Mouse (Mus musculus) embryo, embryonic 11 days (tissue): ENCODE measurements at regions not wholly inside any gene's neighbourhood (a gene's known extent, or its start where the extent isn't known, plus 50 kb on each side); places are given as distances from the start of the nearest gene placed in this dataset.
"Not testable (repeated sequence)": the region's sequence is repeated elsewhere in the genome, so short reads cannot be mapped to it uniquely, and the experiment has no call there.

Source experiments
- DNase-seq: peaks from one replicate; pipeline ENCODE4 v3.0.0-alpha.2; 2015

DNA sequence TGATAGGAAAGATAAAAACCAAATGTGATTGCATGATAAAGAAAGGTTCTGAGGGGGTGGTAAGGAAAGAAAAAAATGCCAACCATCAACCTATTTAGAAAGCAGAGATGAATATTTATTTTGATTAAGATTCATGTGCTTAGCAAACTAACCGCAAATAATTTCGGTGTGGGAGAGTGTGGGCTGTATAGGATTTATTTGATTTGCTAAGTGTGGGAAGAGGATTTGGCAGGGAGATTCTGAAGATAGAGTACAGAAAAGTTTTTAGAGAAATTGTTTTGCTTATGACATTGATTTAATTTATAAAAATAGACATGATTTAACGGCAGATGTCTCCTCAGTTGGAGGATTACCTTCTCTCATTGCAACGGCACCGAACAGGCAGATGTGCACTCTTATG lies 250.3 kb downstream of the Pros1 start:
- no peak for DNase-seq

DNA sequence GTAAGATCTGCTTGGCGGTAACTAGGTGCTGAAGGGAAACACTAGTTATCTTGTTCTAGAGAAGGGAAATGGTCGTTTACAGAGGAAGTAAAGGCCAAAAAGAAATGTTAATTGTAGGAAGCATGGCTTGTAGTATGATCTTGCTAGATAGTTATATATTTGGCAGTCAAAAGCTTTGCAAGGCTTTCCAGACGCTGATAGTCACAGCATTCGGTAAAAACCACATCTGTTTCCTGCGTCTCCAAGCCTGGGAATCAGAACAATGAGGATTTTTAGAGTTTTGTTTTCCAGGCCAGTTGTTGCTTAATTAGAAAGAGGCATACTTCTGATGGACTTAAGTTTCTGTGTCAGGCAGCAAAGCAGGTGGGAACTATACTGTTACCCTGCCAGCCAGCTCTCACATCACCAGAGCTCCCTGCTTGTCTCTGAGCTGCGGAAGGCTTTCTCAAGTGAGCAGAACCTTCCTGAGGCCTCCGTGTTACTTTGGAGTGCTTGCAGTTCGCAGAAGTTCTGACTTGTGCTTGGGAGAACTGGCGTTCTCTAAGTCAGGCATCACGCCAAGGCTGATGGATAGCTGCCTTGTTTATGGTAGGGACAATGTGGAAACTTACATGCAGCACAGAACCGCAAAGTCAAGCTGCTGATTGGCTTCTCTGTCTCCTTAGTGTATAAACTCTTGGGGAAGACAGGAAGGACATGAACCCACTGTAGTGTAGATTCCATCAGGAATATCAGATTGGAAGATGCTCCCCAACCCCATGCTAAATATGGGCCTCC lies 251.0 kb downstream of the Pros1 start:
- DNase-seq, result no peak

DNA sequence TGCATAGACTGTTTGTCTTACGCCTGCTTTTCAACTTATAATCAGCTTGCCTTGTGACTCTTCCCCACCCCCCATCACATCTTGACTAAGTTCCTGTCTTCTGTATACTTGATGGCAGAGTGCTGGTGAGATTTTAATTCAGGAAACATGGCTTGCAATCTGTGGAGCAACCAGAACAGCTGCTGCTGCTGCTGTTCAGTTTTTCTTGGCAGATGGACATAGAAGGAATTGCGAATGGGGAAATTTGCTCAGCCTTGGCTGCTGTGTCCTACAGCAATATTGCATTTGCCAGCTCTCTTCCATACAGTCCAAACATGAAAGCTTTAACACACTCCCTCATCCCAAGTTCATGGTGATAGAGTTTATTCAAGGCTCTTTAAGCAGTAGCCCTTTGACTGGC lies 262.3 kb downstream of the Pros1 start:
- DNase-seq, result peak; percentile 1

DNA sequence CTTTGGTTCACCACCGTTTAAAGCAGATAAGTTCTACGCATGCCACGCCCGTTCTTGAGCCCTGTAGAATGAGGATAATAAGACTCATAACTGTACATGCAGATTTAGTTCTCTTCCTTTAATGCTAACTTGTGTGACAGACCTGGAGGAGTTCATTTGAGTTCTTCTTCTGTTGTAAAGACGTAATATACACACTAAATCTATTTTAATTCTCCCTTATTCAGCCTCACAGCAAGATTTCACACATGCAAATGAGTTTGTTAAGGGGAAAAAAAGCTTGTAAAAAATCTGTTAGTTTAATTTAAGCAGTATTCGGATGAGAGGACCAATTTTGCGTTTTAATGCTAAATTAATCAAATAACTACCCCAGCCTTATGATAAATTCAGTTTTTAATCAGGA lies 264.6 kb downstream of the Pros1 start:
- no peak for DNase-seq

DNA sequence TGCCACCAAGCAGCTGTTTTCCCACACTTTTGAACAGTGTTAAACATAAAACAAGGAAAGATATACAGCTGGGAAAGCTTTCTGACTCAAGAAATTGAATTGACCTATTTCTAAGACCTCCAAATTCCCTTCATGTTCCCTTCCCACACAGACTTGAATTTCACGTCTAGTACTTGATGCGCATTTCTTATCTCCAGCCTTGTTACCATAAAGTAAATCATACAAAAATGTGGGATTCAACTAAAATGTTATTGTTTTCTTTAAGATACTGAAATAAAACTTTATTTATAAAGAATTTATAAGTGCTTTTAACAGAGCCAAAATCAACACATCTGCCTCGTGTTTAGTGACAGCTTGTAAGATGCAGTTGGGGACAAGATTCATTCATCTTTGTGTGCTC lies 289.7 kb downstream of the Pros1 start:
- no peak for DNase-seq

DNA sequence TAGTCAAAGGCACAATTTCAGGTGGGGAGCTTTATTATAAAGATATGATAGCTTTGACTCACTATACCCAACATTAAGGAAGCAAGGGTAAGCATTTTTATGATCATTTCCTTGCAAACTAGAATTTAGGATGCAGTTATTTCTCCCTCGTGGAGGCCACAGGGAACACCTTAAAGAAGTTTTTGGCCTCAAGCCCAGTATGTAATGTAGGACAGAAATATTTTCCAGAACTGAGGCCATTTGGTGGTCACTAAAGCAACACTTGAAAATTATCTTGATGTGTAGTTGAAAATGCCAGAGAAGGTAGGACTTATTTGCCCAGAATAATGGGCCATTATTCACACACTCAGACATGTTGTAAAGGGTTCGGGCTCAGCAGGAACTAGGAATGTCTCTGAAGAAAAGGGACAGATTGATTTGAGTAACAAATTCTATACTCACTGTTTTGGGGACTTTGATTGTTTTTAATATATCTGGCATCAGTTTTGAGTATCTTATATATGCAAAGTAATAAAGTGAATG lies 301.3 kb downstream of the Pros1 start:
- DNase-seq, result no peak

DNA sequence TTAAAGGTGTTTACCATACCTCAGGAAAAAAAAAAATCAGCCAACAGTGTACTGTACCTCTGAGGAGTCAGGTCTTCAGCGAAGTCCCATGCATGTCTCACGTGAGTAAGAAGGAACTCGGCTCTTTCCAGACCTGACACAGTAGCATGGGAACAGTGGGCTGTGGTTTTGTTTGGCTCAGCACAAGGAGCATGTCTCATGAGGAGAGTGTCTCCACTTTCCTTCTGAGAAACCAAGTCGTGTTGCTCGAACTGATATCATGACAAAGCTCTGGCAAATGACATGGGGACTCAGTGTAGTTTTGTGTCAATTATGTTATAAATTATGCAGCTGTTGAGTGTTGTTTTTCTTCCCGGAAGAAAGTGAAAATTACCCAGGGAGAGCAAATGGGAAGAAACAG lies 316.0 kb downstream of the Pros1 start:
- no peak for DNase-seq

DNA sequence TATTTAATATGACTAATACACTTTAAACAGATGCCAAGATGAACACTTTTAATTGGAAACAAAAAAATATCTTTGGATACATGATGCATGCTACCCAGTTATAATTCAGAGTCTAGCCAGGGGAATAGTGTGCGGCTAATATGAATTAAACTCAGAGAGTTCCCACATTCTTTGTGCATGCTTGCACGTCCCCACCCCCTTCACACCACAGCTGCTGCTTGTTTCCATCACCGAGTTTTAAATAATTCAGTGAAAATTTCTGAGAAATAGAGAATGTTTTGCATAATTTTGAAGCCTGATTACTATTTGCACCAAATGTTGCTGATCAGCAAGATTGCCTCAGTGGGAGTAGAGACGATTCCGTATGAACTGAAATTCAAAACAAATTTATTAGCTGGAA lies 325.1 kb downstream of the Pros1 start:
- DNase-seq, result no peak

DNA sequence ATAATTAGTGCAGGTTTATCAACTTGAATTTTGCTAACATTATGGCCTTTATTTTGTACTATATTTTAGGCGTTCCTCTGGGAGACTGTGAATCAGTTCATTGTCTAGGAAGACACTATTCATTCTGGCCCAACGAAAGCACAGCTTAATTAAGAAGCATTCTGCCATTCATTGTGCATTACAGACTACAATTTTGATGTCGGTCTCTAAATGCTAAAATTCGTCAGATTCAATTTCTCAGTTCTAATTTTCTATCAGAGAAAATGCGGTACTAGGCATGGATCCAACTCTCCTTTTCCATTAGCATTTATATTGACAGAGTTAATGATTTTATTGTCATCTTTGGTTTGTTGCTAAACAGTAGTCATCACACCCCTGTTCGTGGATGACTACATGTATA lies 337.1 kb downstream of the Pros1 start:
- no peak for DNase-seq

DNA sequence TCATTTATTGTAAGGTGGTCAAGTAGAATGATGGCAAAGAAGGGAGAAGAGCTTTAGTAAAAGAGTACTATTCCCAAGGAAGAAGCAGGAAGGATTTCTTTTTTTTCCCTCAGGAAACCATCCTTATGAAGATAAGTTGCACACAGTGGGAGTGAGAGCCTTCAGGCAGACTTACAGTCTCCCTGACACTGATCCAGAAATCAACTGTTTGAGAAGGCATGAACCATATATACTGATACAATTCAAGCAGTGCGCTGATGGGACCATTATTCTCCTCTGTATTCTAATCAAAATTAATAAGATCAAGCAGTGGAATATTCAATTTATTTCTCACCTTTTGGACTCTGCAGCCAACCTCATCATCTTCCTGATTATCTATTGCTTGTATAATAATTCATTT lies 337.5 kb downstream of the Pros1 start:
- DNase-seq, result no peak

DNA sequence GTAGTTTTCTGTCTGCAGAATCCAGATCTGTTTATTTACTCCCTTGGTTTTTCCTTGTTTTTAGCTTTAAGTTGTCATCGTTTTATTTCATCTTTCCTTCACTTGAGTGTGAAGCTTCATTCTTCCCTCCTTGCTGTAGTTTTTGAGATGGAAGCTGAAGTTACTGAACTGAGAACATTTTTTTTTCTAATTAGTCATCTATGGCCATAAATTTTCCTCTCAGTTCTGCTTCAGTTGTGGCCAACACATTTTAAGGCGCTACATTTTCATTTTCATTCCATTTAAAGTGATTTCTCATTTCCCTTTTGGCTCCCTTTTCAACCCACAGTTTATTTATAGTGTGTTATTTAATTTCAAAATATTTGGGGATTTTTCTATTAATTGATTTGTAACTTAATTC lies 340.5 kb downstream of the Pros1 start:
- DNase-seq, result no peak

DNA sequence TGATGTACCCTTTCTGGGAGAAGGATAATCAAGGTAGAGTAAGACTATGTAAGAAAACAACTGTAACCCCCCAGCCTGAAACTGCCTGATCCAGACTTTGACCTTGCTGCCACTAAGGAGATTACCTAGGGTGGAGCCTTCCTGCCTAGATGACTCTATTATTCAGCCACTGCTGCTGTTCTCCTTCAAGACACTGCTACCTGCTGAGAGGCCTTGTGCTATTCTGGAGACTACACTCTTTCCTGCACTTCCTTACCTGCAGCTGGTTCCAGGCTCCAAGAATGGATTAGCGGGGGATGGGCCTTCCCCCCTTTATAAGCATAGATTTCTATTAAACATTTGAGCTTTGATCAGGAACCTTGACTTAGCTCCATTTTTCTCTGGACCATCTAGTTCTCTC lies 359.4 kb downstream of the Pros1 start:
- not testable (repeated sequence) for DNase-seq

DNA sequence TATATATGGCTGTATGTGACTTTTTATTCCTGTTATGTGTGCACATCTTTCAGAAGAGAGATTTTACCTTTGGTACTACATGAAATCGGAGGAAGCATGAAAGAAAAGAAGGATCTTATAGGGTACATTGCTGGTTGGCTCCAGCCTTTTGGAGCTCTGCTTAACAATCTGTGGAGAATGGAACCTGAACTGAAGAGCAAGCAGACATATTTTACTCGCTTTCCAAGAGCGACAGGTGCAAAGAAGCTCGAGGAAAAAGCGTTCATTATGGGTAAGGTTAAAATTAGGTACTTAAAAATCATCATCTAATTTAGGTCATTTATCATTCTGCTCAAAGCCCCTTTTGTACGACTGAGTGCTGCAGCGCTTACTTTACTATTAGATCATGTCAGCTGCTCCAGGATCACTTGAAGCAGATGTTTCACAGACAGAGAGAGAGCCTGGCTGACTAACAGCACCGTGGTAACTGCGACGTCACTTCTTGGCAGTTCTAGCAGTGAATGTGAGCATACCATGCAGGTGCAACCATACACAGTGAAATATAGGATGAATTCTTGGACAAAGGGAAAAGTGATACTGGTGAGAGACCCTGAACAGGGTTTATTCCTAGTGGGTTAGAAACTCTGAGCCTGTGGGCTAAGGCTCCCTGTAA lies 366.2 kb downstream of the Pros1 start:
- peak; percentile 53 for DNase-seq

DNA sequence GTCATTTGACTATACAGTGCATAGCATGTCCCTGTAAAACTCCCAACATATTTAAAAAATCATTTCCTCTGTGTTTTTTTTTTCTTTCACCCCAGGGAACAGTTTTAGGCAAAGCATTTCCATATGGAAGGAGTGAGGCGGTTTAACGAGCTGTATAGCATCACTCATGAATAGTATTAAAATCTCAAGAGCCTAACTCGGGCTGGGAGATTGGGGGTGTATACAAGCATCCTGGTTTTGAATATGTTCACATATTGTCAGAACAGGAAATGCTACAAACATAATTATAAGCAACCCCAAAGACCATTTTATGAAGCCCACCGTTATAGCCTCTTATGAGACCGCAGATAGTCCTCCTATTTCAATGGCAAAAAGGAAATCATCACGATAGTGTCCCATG lies 370.5 kb downstream of the Pros1 start:
- DNase-seq, result peak; percentile 9

DNA sequence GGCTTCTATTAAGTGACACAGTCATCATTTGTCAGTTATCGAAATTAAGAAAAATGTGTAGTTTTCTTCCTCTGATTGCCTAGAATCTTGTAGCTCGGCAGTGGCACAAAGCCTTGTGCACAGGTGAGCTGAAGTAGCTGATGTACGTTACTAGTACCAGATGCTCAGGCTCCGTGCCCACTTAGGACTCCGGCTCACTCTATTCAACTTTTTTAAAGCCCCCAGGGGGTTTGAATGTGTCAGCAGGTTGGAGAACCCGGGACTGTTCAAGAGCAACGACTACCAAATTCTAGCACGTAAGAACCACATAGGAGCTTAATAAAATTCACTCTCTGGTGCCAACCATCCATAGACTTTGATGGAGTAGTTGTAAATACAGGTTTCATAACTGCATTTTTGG lies 371.0 kb downstream of the Pros1 start:
- DNase-seq, result peak; percentile 3

DNA sequence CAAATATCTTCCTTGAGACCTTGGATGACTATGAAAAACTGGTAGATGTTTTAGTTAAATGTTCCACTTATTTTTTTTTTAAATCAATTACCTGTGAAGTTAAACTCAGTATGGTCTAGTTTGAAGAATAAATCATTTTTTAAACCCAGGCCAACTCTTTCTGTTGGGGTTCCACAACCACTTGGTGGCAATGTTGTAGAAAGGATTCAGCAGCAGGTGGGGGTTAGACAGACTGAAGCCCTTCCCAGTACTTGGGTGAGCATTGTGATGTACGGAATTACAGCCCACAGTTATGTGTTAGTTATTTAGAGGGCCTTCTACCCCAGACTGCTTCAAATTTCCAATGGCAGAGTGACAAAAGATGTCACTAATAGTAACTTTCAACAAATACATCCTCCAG lies 375.0 kb downstream of the Pros1 start:
- peak; percentile 22 for DNase-seq

DNA sequence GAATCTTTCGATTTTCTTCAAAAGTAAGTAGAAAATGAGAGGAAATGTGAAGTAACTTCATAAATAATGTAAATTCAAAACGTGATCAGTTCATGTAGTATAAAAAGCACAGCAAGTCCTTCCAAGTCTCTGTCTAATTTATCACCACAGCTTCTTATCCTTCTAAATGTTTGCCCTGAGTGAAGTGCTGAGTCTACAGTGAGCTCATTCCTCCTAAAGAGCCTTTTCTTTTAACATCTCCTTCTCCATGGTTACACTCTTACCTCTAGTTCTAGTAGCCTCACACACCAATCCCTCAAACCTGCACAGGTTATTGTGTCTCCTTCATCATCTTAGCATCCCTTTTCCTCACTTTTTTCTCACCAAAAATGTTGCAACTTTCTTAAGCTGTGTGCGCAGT lies 375.5 kb downstream of the Pros1 start:
- no peak for DNase-seq

DNA sequence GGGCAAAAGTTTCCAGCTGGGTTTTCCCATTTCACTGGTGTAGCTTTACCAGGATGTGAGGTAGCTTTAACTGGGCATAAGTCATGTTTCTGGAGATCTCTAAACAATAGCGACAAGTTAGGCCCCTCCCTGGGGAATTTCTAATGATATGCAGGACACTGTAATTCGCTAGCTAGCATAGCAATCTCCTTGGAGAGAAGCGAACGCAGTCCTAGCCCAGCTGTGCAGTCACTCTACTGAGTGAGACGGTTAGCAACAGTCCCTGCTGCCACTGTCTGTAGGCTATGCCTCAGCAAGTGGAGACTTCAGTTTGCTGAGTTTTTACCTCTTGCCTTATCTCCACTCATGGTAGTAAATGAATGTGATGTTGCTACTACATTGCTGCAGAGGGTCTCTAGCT lies 416.1 kb downstream of the Pros1 start:
- peak; percentile 58 for DNase-seq

DNA sequence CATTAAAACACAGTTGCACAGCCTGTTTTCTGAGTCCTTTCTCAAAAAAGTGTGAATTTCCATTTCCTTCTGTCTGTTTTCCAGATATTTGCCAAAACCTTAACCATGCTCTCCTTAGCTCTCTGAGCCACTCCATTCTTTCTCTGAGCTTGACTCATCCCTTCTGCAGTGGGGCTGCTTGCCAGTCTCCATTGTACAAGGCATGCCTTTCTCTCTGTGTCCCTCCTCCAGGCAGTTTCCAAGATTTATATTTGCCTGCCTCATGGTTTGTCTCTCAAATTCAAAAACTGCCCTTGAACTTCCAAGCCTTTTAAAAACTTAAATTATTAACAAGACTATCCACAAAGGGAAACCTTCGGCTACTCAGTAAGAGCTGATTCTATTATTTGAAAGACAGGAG lies 423.4 kb downstream of the Pros1 start:
- no peak for DNase-seq

DNA sequence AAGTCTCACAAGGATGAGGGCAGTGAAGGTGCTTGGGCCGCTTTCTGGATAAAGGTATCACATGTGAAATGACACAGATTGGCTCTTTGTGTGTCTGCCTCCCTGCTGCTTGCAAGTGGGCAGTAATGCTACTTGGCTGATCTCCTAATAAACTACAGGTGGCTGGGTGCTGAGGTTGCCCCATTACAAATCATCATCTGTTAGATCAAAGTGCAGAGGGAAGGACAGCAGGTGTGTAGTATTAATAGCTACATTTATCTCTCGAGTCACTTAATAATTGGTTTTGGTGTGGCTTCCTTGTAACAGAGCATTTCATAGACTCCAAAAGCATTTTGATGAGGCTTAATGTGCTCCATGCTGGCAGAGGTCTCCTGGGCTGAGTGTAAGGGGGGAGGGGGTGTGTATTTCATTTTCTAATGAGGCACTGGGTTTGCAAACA lies 424.2 kb downstream of the Pros1 start:
- peak; percentile 23 for DNase-seq

DNA sequence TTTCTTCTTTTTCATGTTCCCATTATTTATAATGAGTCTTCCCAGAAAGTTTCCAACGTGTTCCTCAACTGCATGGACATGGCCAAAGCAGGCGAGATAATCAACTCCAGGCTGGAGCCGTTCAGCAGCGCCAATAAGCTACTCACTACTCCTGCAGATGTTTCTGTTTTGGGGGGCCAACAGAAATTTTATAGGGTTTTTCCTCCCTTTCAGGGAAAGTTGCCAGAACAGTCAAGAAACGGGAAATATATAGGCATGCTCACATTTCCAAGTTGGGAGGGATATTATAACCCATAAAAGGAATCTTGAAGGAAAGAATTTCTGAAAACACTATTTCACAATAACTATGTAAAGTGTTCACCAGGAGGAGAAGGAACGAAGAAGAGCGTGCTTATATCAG lies 433.5 kb downstream of the Pros1 start:
- peak; percentile 50 for DNase-seq

DNA sequence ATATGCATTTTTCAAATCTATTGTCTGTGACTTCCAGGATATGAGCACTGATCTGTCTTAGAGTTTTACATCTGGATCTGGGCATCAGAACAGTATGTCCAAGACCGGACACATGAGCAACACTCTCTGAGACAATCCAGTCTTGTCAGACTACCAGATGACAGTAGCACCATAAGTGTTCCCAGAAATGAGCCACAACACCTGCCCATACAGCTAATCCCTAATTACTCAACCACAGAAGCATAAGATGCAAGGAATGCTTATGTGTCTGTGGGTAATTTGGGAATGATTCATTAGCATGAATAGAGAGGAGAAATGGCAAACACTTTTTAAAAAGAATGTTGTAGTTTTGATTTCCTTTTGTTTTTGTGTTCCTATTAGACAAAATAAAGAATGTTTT lies 457.6 kb downstream of the Pros1 start:
- DNase-seq, result no peak

DNA sequence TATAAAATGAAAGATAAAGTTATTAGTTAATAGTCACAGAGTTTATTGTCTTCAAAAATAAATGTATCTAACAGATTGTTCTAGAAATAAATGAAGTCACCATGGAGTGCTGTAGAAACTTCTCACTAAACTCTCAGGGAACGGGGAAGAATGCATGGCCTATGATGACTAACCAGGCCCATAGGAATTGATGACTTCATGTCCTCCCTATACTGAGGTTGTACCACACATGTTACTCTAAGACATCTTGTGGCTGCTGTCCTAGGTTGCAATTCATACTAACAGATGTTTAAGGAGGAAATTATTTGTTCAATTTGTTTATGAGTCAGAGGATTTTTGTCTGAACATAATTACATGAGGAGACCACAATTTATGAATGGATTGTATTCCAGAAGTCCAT lies 459.4 kb downstream of the Pros1 start:
- DNase-seq, result no peak

DNA sequence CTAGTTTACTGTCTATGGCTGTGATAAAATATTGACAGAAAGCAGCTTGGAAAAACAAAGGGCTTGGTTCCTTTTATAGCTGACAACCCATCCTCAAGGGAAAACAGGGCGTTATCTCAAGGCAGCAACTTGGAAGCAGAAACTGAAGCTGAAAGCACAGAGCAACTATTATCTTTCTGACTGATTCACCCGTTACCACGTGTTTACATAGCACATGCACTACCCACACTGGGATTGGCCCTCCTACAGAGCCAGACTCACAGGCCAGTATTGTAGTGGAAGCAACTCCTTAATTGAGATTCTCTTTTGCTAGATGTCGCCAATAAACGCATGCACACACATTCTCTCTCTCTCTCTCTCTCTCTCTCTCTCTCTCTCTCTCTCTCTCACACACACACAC lies 465.5 kb downstream of the Pros1 start:
- no peak for DNase-seq
